Mouse (Mus musculus) stomach, postnatal 0 days (tissue): ENCODE results near the gene Ifngr2.

Experiments
- CTCF ChIP-seq: IDR thresholded peaks from 2 replicates; pipeline ENCODE4 v1.5.1; 2016; ENCODE audit warnings: antibody characterized with exemption, low read depth, mild to moderate bottlenecking, moderate library complexity
- EP300 ChIP-seq: optimal IDR thresholded peaks from 2 replicates; pipeline ENCODE3; 2016; ENCODE audit warnings: antibody characterized with exemption

- TF ChIP-seq CTCF: no peak
- TF ChIP-seq EP300: no peak
Measured at GRCm38 (mm10) chr16:91557693-91558092, 10.8 kb downstream of the Ifngr2 start.
